Mouse (Mus musculus) kidney, postnatal 10 days (tissue): ENCODE measurements around the gene Lrp2.

ENCODE experiments used
- DNase-seq: peaks from one replicate; pipeline ENCODE4 v3.0.0; 2021; ENCODE audit warnings: mixed read lengths

The Lrp2 gene

GRCm38 (mm10) chr2:69400866-69401604 lies 184.8 kb downstream of the Lrp2 start:
- DNase-seq = peak; percentile 17

- DNase-seq = no peak
These were observed 189.0 kb downstream of the Lrp2 start for GRCm38 (mm10) chr2:69396760-69397435.

DNA sequence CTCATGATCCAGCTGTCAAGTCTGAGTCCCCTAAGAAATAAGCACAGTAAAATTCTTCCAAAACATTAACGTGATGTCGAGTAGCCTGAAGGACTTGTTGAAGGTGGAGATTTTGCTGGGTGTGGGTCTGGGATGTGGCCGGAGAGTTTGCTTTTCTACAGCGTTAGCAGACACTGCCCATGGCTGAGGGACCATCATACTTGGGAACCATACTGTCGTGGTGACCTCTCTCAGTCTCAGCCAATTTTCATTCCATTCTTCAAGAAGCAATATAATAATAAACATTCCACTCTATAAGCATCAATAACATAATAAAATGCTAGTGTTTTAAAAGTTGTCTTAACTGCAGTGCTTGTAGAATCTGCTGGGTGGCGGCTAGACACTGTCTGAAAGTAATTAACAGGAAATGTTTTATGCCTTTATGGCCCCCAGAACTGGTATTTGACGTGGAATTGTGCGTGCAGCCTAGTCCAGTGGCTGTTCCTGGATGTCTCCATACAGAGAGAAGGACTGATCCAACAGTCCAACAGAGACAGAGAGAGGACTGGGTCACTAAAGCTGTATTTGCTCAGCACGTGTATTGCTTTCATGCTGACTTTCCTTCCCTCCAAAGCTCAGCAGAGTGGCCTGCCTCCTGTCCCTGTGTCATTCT lies 190.1 kb downstream of the Lrp2 start:
- no peak for DNase-seq

- no peak for DNase-seq
These were observed 191.9 kb downstream of the Lrp2 start for GRCm38 (mm10) chr2:69393947-69394346.

DNA sequence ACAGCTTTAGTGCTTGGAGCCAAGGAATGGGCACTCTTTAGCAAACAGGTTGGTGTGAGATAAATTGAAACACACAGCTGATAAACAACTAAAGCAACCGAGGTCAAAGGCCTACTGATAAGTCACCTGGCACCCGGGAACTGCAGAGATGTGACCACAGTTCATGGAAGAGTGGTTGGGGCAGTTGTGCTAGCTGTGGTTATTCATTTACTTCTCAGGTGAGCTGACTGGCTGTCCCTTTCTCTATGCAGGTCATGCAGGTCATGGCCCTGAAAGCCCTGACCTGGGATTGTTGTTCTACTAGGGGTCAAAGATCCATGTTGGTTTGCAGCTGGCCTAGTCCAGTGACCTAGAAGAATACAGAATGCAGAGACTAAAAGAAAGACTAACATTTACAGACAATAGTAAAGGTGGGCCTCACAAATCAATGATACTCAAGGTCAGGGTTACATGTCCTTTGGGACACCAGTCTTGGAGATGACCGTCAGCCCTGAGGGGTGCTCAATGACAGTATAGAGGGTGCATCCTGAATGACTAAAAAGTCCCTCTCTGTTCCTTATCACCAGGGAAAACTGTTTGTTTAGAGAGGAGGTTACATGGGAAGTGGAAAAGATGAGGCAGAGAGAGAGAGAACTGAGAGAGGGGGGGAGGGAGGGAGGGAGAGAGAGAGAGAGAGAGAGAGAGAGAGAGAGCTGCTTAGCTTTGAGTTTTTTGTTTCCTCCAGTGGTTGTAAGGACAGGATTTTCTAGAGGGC lies 199.6 kb downstream of the Lrp2 start:
- no peak for DNase-seq

DNA sequence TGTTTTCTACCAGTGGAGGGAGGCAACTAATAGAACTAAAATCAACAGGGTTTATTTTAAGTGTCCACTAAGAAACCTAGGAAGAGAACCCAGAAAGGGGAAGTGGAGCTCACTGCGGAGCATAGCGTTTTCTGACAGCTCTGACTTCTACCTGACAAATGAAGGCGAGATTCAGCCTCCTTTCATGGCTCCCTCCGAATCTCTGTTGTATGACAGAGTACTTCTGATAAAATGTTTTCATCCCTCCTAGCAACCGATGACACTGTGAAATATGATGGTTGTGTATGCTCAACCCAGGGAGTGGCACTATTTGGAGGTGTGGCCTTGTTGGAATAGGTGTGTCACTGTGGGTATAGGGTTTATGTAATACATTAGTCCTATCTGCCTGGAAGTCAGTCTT lies 203.0 kb downstream of the Lrp2 start:
- no peak for DNase-seq

- peak; percentile 35 for DNase-seq
These were observed 204.1 kb downstream of the Lrp2 start for GRCm38 (mm10) chr2:69381740-69382139.

- DNase-seq = no peak
These were observed 205.6 kb downstream of the Lrp2 start, which contains the start of gene Dhrs9 for GRCm38 (mm10) chr2:69380281-69380680. Dhrs9 (plus strand) TSS chr2:69380445.

DNA sequence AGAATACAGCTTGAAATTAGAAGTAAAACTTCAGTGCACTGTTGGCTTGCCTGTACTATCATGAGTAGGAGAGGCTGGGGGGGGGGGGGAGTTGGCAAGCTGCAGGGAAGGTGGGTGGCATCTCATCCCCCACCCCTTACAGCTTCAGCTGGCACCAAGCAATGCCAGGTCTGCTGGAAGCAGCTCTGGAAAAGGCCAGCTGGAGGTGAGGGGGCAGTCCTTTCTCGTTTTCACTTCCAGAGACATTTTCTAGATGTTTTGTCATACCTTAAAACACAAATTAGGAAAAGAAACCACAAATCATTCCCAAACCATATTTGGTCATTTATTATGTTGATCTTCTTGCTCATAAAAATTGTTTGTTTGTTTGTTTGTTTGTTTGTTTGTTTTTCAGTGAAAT lies 206.1 kb downstream of the Lrp2 start:
- no peak for DNase-seq

- no peak for DNase-seq
These were observed 209.1 kb downstream of the Lrp2 start for GRCm38 (mm10) chr2:69376780-69377179.
